In the genomic region with DNA sequence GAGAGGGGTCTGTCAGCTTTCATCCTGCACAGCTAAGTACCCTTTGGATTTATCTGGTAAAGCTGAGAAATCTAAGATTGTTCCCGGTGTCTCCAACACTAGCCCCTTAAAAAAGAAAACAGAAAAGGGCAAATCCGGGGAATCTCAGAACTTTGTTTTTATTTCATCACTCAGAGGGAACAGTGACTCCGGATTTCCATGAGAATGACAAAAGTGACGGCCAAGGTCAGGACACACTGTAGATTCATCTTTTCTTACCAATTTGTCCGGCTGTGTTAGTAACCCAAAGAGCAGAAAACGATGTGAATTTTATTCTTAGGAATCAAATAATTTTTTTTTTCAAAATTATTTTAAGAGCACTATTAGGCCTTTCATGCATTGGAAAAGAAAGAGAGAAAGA, we compare ENCODE assay signal across 9 mouse cellular contexts. TPM values are rescaled to one million over a fixed set of nuclear protein-coding genes. Genes with fewer than 3 reads are reported as not detected.
DNase-seq lines count a peak whose midpoint lies in the region; ATAC-seq and TF ChIP-seq lines count a peak whose summit lies in the region.
"Had no signal": no experiment of that assay in that cellular context is flagged by ENCODE, and none has a peak within 500 bp of the region (broad histone marks: within the 10 kb centered on the region; RNA-seq: fewer than 3 reads in every experiment).

No protein-coding gene starts in this region.

- WGBS in midbrain, embryonic 10.5 days: 70% methylated on average over 6 of the region's 6 CpGs
- WGBS in midbrain, embryonic 11.5 days: 67% methylated on average over 6 of the region's 6 CpGs
- 68% methylated on average over 6 of the region's 6 CpGs for WGBS in intestine, embryonic 15.5 days
- 75% methylated on average over 6 of the region's 6 CpGs for WGBS in olfactory bulb, adult 2 months

- no peak for TF ChIP-seq POLR2A in olfactory bulb, adult 2 months (IDR thresholded peaks at IDR 0.05; ENCODE audit: insufficient read depth, low read depth, low read length)

- no peak for ATAC-seq in midbrain, embryonic 11.5 days (ENCODE audit: low FRiP score)
- ATAC-seq in intestine, embryonic 15.5 days: no peak
- no peak for ATAC-seq in activated CD4-positive, CD25-positive, alpha-beta regulatory T cell, adult 4 months

- peaks cover 25% of the 10 kb centered on the region for H3K4me1 ChIP-seq in midbrain, embryonic 10.5 days
- H3K4me1 ChIP-seq in midbrain, embryonic 11.5 days (ENCODE audit: control insufficient read depth, insufficient read depth, low read length): peaks cover 3% of the 10 kb centered on the region; the same call in 1 of the 2 replicates
- peaks cover 4% of the 10 kb centered on the region; the same call in 1 of the 2 replicates for H3K4me1 ChIP-seq in intestine, embryonic 15.5 days (replicated peaks)
- H3K4me1 ChIP-seq in olfactory bulb, adult 2 months (ENCODE audit: control insufficient read depth, insufficient read depth, low read length): peaks cover 7% of the 10 kb centered on the region; the same call in 1 of the 2 replicates

- H3K9ac ChIP-seq in midbrain, embryonic 11.5 days (ENCODE audit: low read length): no peak overlapping the region; the same call in 1 of the 2 replicates
- no peak overlapping the region for H3K9ac ChIP-seq in intestine, embryonic 15.5 days

- intact Hi-C loops in gastrocnemius, adult 2 months (cut with DNase I): loop anchor here (1.0 to 2.0 kb wide), 2 partner anchors 31 to 37 kb away; a partner anchor contains a TSS

- no peak for DNase-seq in gastrocnemius, adult 2 months
- no peak for DNase-seq in gastrocnemius, adult 18-20 months (ENCODE audit: low spot score)
- no peak for DNase-seq in midbrain, embryonic 10.5 days (ENCODE audit: low spot score)
- DNase-seq in midbrain, embryonic 11.5 days (ENCODE audit: low spot score, missing footprints): no peak
- DNase-seq in ovary, adult 18-20 months (ENCODE audit: low spot score): no peak

- peak overlapping the region; percentile 75 for H3K4me3 ChIP-seq in gastrocnemius, adult 2 months
- H3K4me3 ChIP-seq in midbrain, embryonic 10.5 days: peak overlapping the region; percentile 64; the same call in 1 of the 2 replicates
- no peak overlapping the region for H3K4me3 ChIP-seq in midbrain, embryonic 11.5 days (ENCODE audit: low read depth, low read length)
- no peak overlapping the region for H3K4me3 ChIP-seq in intestine, embryonic 15.5 days (replicated peaks)
- no peak overlapping the region for H3K4me3 ChIP-seq in olfactory bulb, adult 2 months (ENCODE audit: insufficient read depth, low read depth, low read length)

- H3K36me3 ChIP-seq in midbrain, embryonic 10.5 days: no peaks in the 10 kb centered on the region
- no peaks in the 10 kb centered on the region for H3K36me3 ChIP-seq in midbrain, embryonic 11.5 days (ENCODE audit: control insufficient read depth, insufficient read depth, low read length)
- H3K36me3 ChIP-seq in intestine, embryonic 15.5 days: no peaks in the 10 kb centered on the region

- no peaks in the 10 kb centered on the region for H3K9me3 ChIP-seq in midbrain, embryonic 10.5 days (replicated peaks)
- no peaks in the 10 kb centered on the region for H3K9me3 ChIP-seq in midbrain, embryonic 11.5 days (ENCODE audit: control insufficient read depth, low read length)
- no peaks in the 10 kb centered on the region for H3K9me3 ChIP-seq in intestine, embryonic 15.5 days
- H3K9me3 ChIP-seq: megakaryocyte, embryonic 14.5 days had no signal

- H3K27ac ChIP-seq in gastrocnemius, adult 2 months: peak overlapping the region; percentile 91
- peak overlapping the region; percentile 87; the same call in 1 of the 2 replicates for H3K27ac ChIP-seq in midbrain, embryonic 10.5 days (replicated peaks)
- H3K27ac ChIP-seq in midbrain, embryonic 11.5 days (ENCODE audit: low read depth, low read length): no peak overlapping the region; the same call in 1 of the 2 replicates
- no peak overlapping the region; the same call in 1 of the 2 replicates for H3K27ac ChIP-seq in intestine, embryonic 15.5 days
- peak overlapping the region; percentile 99; the same call in 1 of the 2 replicates for H3K27ac ChIP-seq in olfactory bulb, adult 2 months (ENCODE audit: insufficient read depth, low read depth, low read length)

- H3K4me2 ChIP-seq in midbrain, embryonic 11.5 days: no peak overlapping the region; the same call in 1 of the 2 replicates
- peak overlapping the region; percentile 82; the same call in 1 of the 2 replicates for H3K4me2 ChIP-seq in intestine, embryonic 15.5 days (replicated peaks)

- no peak for TF ChIP-seq CTCF in gastrocnemius, adult 2 months (IDR thresholded peaks at IDR 0.05)
- TF ChIP-seq CTCF in olfactory bulb, adult 2 months (IDR thresholded peaks at IDR 0.05; ENCODE audit: insufficient read depth, low read depth, low read length): no peak

- no peaks in the 10 kb centered on the region for H3K27me3 ChIP-seq in midbrain, embryonic 10.5 days (ENCODE audit: low read depth, poor library complexity, severe bottlenecking)
- H3K27me3 ChIP-seq in midbrain, embryonic 11.5 days (ENCODE audit: control insufficient read depth, insufficient read depth, low read length): no peaks in the 10 kb centered on the region
- H3K27me3 ChIP-seq in intestine, embryonic 15.5 days (replicated peaks): no peaks in the 10 kb centered on the region
- H3K27me3 ChIP-seq: megakaryocyte, embryonic 14.5 days had no signal

RNA-seq across cellular contexts. Expression of a gene that starts 30.5 kb away (rescaled TPM):
- 100 to 1,000 TPM; 135 to 140 TPM for total RNA-seq in gastrocnemius, adult 2 months (2021)
- total RNA-seq in gastrocnemius, adult 18-20 months (2021): 100 to 1,000 TPM; 101 to 152 TPM
- 440 and 471 TPM in 2 replicates for polyA plus RNA-seq in midbrain, embryonic 10.5 days (2016; fragmentation: Nextera tagmentation; extraction: Ambion mirVana)
- polyA plus RNA-seq in midbrain, embryonic 11.5 days (2014; fragmentation: Nextera tagmentation; extraction: Ambion mirVana): 899 and 946 TPM in 2 replicates
- polyA plus RNA-seq in intestine, embryonic 15.5 days (2015; fragmentation: Nextera tagmentation; extraction: Ambion mirVana): 300 and 379 TPM in 2 replicates
- 351 and 2,130 TPM in 2 replicates for polyA plus RNA-seq in olfactory bulb, adult 2 months (2012; ENCODE audit: insufficient read depth, insufficient read length, low replicate concordance, missing spikeins)
- polyA plus RNA-seq in activated CD4-positive, CD25-positive, alpha-beta regulatory T cell, adult 4 months (2017; shearing (Covaris generic)): 100 to 1,000 TPM in 1 of 2 experiments, 10 to 100 TPM in 1; 91.3 to 137 TPM

RNA-seq across cellular contexts. Expression of a gene that starts 37.8 kb away (rescaled TPM):
- 10 to 100 TPM; 14.7 to 15.9 TPM for total RNA-seq in gastrocnemius, adult 2 months (2021)
- total RNA-seq in gastrocnemius, adult 18-20 months (2021): 10 to 100 TPM; 12.5 to 14.0 TPM
- 7.9 and 8.0 TPM in 2 replicates for polyA plus RNA-seq in midbrain, embryonic 10.5 days (2016; fragmentation: Nextera tagmentation; extraction: Ambion mirVana)
- polyA plus RNA-seq in midbrain, embryonic 11.5 days (2014; fragmentation: Nextera tagmentation; extraction: Ambion mirVana): 9.4 and 9.9 TPM in 2 replicates
- polyA plus RNA-seq in intestine, embryonic 15.5 days (2015; fragmentation: Nextera tagmentation; extraction: Ambion mirVana): 7.3 and 8.6 TPM in 2 replicates
- not detected in 2 replicates for polyA plus RNA-seq in olfactory bulb, adult 2 months (2012; ENCODE audit: insufficient read depth, insufficient read length, low replicate concordance, missing spikeins)
- 1 to 10 TPM; 3.6 to 5.4 TPM for polyA plus RNA-seq in activated CD4-positive, CD25-positive, alpha-beta regulatory T cell, adult 4 months (2017; shearing (Covaris generic))

RNA-seq across cellular contexts. Expression of a gene that starts 49.2 kb away (rescaled TPM):
- total RNA-seq in gastrocnemius, adult 2 months (2021): 10 to 100 TPM; 33.3 to 63.8 TPM
- total RNA-seq in gastrocnemius, adult 18-20 months (2021): 10 to 100 TPM; 43.1 to 45.2 TPM
- 96.1 and 103 TPM in 2 replicates for polyA plus RNA-seq in midbrain, embryonic 10.5 days (2016; fragmentation: Nextera tagmentation; extraction: Ambion mirVana)
- polyA plus RNA-seq in midbrain, embryonic 11.5 days (2014; fragmentation: Nextera tagmentation; extraction: Ambion mirVana): 123 and 126 TPM in 2 replicates
- polyA plus RNA-seq in intestine, embryonic 15.5 days (2015; fragmentation: Nextera tagmentation; extraction: Ambion mirVana): 134 and 159 TPM in 2 replicates
- polyA plus RNA-seq in olfactory bulb, adult 2 months (2012; ENCODE audit: insufficient read depth, insufficient read length, low replicate concordance, missing spikeins): not detected in 2 replicates
- 100 to 1,000 TPM; 176 to 202 TPM for polyA plus RNA-seq in activated CD4-positive, CD25-positive, alpha-beta regulatory T cell, adult 4 months (2017; shearing (Covaris generic))

Comparison
In these comparisons a context has a peak if more than half of its experiments do, and no peak if none do; other contexts are left out.
1. H3K27ac ChIP-seq: peak in gastrocnemius, adult 2 months (single experiment), midbrain, embryonic 10.5 days (single experiment) and olfactory bulb, adult 2 months (single experiment); none in midbrain, embryonic 11.5 days (single experiment) and intestine, embryonic 15.5 days (single experiment).
2. H3K4me3 ChIP-seq: peak in gastrocnemius, adult 2 months (single experiment) and midbrain, embryonic 10.5 days (single experiment); none in midbrain, embryonic 11.5 days (single experiment), intestine, embryonic 15.5 days (single experiment) and olfactory bulb, adult 2 months (single experiment).